Mouse (Mus musculus) ovary, adult 10 weeks (tissue): Measurements from ENCODE around the gene Ddx11. TPM values are rescaled to one million over a fixed set of nuclear protein-coding genes. Genes with fewer than 3 reads are reported as not detected.

Experiments
- polyA plus RNA-seq: library from polyadenylated mRNA; stranded (reverse); fragments of 350-450 nt; fragmentation: Illumina TruSeq; extraction: RNeasy Lipid Tissue Mini Kit (QIAGEN cat#74804); gene quantifications from one replicate; pipeline ENCODE4 v1.2.3, GENCODE M21; 2014

The Ddx11 gene
- polyA plus RNA-seq, result 3.6 TPM

GRCm38 (mm10) chr17:66123066-66123815 lies at the start of gene Ddx11:
Gene Ddx11 (plus strand): TSS chr17:66123520.

GRCm38 (mm10) chr17:66076934-66077333 lies 46.4 kb upstream of the Ddx11 start, which contains the start of gene Ankrd12:
Gene Ankrd12 (minus strand): TSS chr17:66077089.

GRCm38 (mm10) chr17:66101380-66102330 lies 21.7 kb upstream of the Ddx11 start, which contains the start of gene Ndufv2:
Gene Ndufv2 (minus strand): TSS chr17:66101559.

GRCm38 (mm10) chr17:66111402-66111959 lies 11.8 kb upstream of the Ddx11 start, which contains the start of gene Washc1:
Gene Washc1 (plus strand): TSS chr17:66111545.

Other genes starting within 250 kb of the Ddx11 start
- gene Ralbp1, start 237.7 kb upstream of the Ddx11 start, polyA plus RNA-seq, result 68.9 TPM
- gene Twsg1, start 172.3 kb upstream of the Ddx11 start, polyA plus RNA-seq, result 362 TPM
- gene Ankrd12, start 46.4 kb upstream of the Ddx11 start, polyA plus RNA-seq, result 47.1 TPM
- 542 TPM for gene Ndufv2, start 22.0 kb upstream of the Ddx11 start, polyA plus RNA-seq
- gene Washc1, start 12.0 kb upstream of the Ddx11 start, polyA plus RNA-seq, result 1.9 TPM